Mouse (Mus musculus) CH12.LX (cell line): ENCODE data around the gene Mef2d.

Source experiments
- CTCF ChIP-seq, 2 experiments: IDR thresholded peaks in 1 of 2; conservative IDR thresholded peaks in 1 of 2; 2 replicates each; pipeline ENCODE4 v1.5.1; 2011 to 2012; ENCODE audit warnings: low read depth in 2 of 2, low read length in 2 of 2, improper control_type of control experiment in 1 of 2, inconsistent platforms in 1 of 2, mild to moderate bottlenecking in 1 of 2, moderate library complexity in 1 of 2
- EP300 ChIP-seq: IDR thresholded peaks from 2 replicates; pipeline ENCODE4 v1.6.1; 2011; ENCODE audit warnings: low read length, improper control_type of control experiment
- IRF4 ChIP-seq: IDR thresholded peaks from 2 replicates; pipeline ENCODE4 v1.6.1; 2014; ENCODE audit warnings: low read depth, mild to moderate bottlenecking, inconsistent platforms, low read length, improper control_type of control experiment
- NELFE ChIP-seq: IDR thresholded peaks from 2 replicates; pipeline ENCODE4 v1.6.1; 2011; ENCODE audit warnings: low read depth, low read length, improper control_type of control experiment
- POLR2A ChIP-seq: IDR thresholded peaks from 2 replicates; pipeline ENCODE4 v1.6.1; 2011; ENCODE audit warnings: low read depth, mild to moderate bottlenecking, improper control_type of control experiment, low read length
- POLR2AphosphoS2 ChIP-seq: IDR thresholded peaks from 2 replicates; pipeline ENCODE4 v1.6.1; 2011; ENCODE audit warnings: low read depth, low read length, improper control_type of control experiment
- ZC3H11A ChIP-seq: IDR thresholded peaks from 2 replicates; pipeline ENCODE4 v1.6.1; 2012; ENCODE audit warnings: low read depth, mild to moderate bottlenecking, inconsistent platforms, low read length, improper control_type of control experiment

- TF ChIP-seq POLR2A (no peak), POLR2AphosphoS2 (no peak), CTCF (conservative IDR thresholded peaks at IDR 0.05 in 1 of 2, IDR thresholded peaks at IDR 0.05 in 1 of 2; ENCODE audit: low read depth in 2 of 2, low read length in 2 of 2) (no peak), IRF4 (no peak), EP300 (no peak), ZC3H11A (no peak), NELFE (no peak)
Measured at GRCm38 (mm10) chr3:88216116-88216515, 73.9 kb downstream of the Mef2d start.
